Mouse (Mus musculus): Measurements from ENCODE around the gene Cep135.

DNA sequence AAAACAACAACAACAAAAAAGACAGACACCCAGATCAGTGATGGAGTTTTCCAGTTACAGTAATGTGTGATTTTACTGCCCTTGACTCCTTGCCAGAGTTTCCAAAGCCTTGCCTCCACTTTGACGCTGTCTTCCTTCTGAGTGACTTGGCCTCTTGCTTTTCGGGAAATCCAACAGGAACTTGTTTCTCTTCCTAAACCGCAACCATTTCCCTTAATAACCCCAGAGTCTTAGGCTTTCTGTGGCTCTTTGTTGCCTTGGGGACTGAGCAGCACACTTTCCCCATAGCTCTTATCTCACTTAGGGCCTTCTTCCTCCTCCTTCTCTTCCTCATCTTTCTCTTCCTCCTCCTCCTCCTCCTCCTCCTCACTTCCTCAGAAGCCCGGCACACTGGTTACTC is 86.9 kb downstream of the Cep135 start:
- no peak for TF ChIP-seq CTCF (IDR thresholded peaks at IDR 0.05; ENCODE audit: low read depth)
- TF ChIP-seq EP300 (IDR thresholded peaks at IDR 0.05; ENCODE audit: low read depth) = no peak
